8 mouse cellular contexts compared by ENCODE assay signal in the genomic region with DNA sequence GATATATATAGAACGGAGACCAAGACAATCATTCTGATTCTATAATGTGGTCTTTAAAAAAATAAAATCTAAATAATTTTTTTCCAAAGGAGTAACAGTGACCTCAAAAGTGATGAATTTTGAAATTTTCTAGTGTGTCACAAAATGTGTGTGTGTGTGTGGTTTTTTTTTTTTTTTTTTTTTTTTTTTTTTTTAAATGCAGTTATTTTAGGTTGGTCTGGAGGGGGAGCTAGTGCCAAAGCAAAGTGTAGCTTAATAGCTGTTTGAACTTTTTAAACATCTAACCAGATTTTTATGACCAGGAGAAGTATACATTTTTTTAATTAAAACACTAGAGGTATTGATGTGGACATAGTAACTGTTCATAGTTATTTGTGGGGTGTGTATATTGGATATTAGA. TPM values are rescaled to one million over a fixed set of nuclear protein-coding genes. Genes with fewer than 3 reads are reported as not detected.
DNase-seq lines count a peak whose midpoint lies in the region; ATAC-seq and TF ChIP-seq lines count a peak whose summit lies in the region.

No protein-coding gene starts in this region.

- TF ChIP-seq RAD21 in MEL (IDR thresholded peaks at IDR 0.05; ENCODE audit: low read depth, low read length) = peak; percentile 74

- no peaks in the 10 kb centered on the region for H3K27me3 ChIP-seq in kidney, adult 2 months (replicated peaks; ENCODE audit: control insufficient read depth, insufficient read depth, low read length)
- no peaks in the 10 kb centered on the region for H3K27me3 ChIP-seq in MEL (ENCODE audit: control insufficient read depth in 1 of 2, insufficient read depth in 2 of 2, low read length in 2 of 2)
- H3K27me3 ChIP-seq in liver, embryonic 14.5 days (ENCODE audit: control insufficient read depth, insufficient read depth, low read length) = no peaks in the 10 kb centered on the region
- no peaks in the 10 kb centered on the region for H3K27me3 ChIP-seq in forebrain, embryonic 16.5 days (replicated peaks; ENCODE audit: control insufficient read depth, insufficient read depth, low read length)
- no peaks in the 10 kb centered on the region for H3K27me3 ChIP-seq in forebrain, embryonic 13.5 days

- WGBS in kidney, adult 2 months = 60% methylated on average over 1 of the region's 1 CpGs
- WGBS in liver, embryonic 14.5 days (ENCODE audit: insufficient replicate concordance) = 25% methylated on average over 1 of the region's 1 CpGs
- 73% methylated on average over 1 of the region's 1 CpGs for WGBS in forebrain, embryonic 16.5 days
- WGBS in forebrain, embryonic 13.5 days = 78% methylated on average over 1 of the region's 1 CpGs

- peak; percentile 31 to 37; a peak in 2 of 4 replicates for TF ChIP-seq EP300 in MEL (IDR thresholded peaks at IDR 0.05; ENCODE audit: low read depth in 1 of 2, low read length in 2 of 2)
- TF ChIP-seq EP300 in liver, embryonic 14.5 days (IDR thresholded peaks at IDR 0.05; ENCODE audit: low read depth) = no peak

- H3K9me3 ChIP-seq in MEL (replicated peaks; ENCODE audit: insufficient read depth, low read length) = no peaks in the 10 kb centered on the region
- H3K9me3 ChIP-seq in liver, embryonic 14.5 days (ENCODE audit: control insufficient read depth, low read length) = no peaks in the 10 kb centered on the region
- no peaks in the 10 kb centered on the region for H3K9me3 ChIP-seq in forebrain, embryonic 16.5 days (ENCODE audit: control insufficient read depth, low read length)
- no peaks in the 10 kb centered on the region for H3K9me3 ChIP-seq in forebrain, embryonic 13.5 days (replicated peaks)

- no peak for TF ChIP-seq CTCF in kidney, adult 2 months (conservative IDR thresholded peaks at IDR 0.05; ENCODE audit: insufficient read depth, insufficient read length, low read depth, low read length)
- TF ChIP-seq CTCF in MEL (IDR thresholded peaks at IDR 0.05 in 2 of 3, conservative IDR thresholded peaks at IDR 0.05 in 1 of 3; ENCODE audit: control insufficient read depth in 1 of 3, insufficient read depth in 1 of 3, low read depth in 2 of 3, low read length in 3 of 3, poor library complexity in 1 of 3, severe bottlenecking in 1 of 3) = peak in 1 of 3 experiments; percentile 57; a peak in 2 of 6 replicates
- peak; percentile 10; the same call in 1 of the 2 replicates for TF ChIP-seq CTCF in liver, embryonic 14.5 days (IDR thresholded peaks at IDR 0.05; ENCODE audit: low read depth)

- H3K4me1 ChIP-seq in kidney, adult 2 months (ENCODE audit: control insufficient read depth, insufficient read depth, low read length) = peaks cover 3% of the 10 kb centered on the region; the same call in 1 of the 2 replicates
- peaks cover 13 to 29% of the 10 kb centered on the region in 2 experiments for H3K4me1 ChIP-seq in MEL (ENCODE audit: control insufficient read depth in 1 of 2, insufficient read depth in 2 of 2, low read length in 2 of 2)
- peaks cover 0 to 2% of the 10 kb centered on the region in 2 experiments; a peak in 2 of 4 replicates for H3K4me1 ChIP-seq in liver, embryonic 14.5 days (replicated peaks; ENCODE audit: control insufficient read depth in 2 of 2, insufficient read depth in 2 of 2, low read length in 1 of 2)
- peaks cover 7% of the 10 kb centered on the region for H3K4me1 ChIP-seq in forebrain, embryonic 16.5 days (replicated peaks; ENCODE audit: control insufficient read depth, insufficient read depth, low read length)
- H3K4me1 ChIP-seq in forebrain, embryonic 13.5 days = peaks cover 14% of the 10 kb centered on the region; the same call in 1 of the 2 replicates

- H3K4me2 ChIP-seq in liver, embryonic 14.5 days (ENCODE audit: low read depth) = no peak overlapping the region
- H3K4me2 ChIP-seq in forebrain, embryonic 16.5 days (ENCODE audit: low read length) = no peak overlapping the region
- no peak overlapping the region for H3K4me2 ChIP-seq in forebrain, embryonic 13.5 days

- H3K27ac ChIP-seq in kidney, adult 2 months (ENCODE audit: insufficient read depth, low read depth, low read length) = no peak overlapping the region
- H3K27ac ChIP-seq in MEL (ENCODE audit: control insufficient read depth, low read depth, low read length) = no peak overlapping the region
- H3K27ac ChIP-seq in liver, embryonic 14.5 days = no peak overlapping the region
- H3K27ac ChIP-seq in forebrain, embryonic 16.5 days (ENCODE audit: low read length) = no peak overlapping the region
- no peak overlapping the region for H3K27ac ChIP-seq in forebrain, embryonic 13.5 days

- ATAC-seq in liver, embryonic 14.5 days (ENCODE audit: insufficient read depth) = no peak
- ATAC-seq in forebrain, embryonic 16.5 days = no peak
- ATAC-seq in forebrain, embryonic 13.5 days = no peak

- H3K4me3 ChIP-seq in kidney, adult 2 months (ENCODE audit: insufficient read depth, low read depth, low read length) = no peak overlapping the region
- H3K4me3 ChIP-seq in MEL (ENCODE audit: control insufficient read depth in 1 of 2, insufficient read depth in 1 of 2, low read depth in 2 of 2, low read length in 2 of 2) = peak overlapping the region; percentile 45 to 58
- no peak overlapping the region; a peak in 1 of 4 replicates for H3K4me3 ChIP-seq in liver, embryonic 14.5 days (ENCODE audit: insufficient read depth in 1 of 2, low read depth in 2 of 2, low read length in 2 of 2)
- no peak overlapping the region for H3K4me3 ChIP-seq in forebrain, embryonic 16.5 days (replicated peaks; ENCODE audit: low read length)
- H3K4me3 ChIP-seq in forebrain, embryonic 13.5 days = no peak overlapping the region

- TF ChIP-seq POLR2A in kidney, adult 2 months (IDR thresholded peaks at IDR 0.05; ENCODE audit: low read depth, low read length) = no peak
- TF ChIP-seq POLR2A in MEL (IDR thresholded peaks at IDR 0.05; ENCODE audit: control insufficient read depth in 1 of 2, insufficient read depth in 1 of 2, low read depth in 1 of 2, low read length in 2 of 2, poor library complexity in 1 of 2) = no peak

- peak; percentile 44 for DNase-seq in kidney, adult 2 months
- DNase-seq in kidney, adult 9 months = no peak
- peak; percentile 64 for DNase-seq in CD4-positive helper T cell, adult 2 months (ENCODE audit: low read depth, low spot score)
- peak; percentile 77 for DNase-seq in MEL (ENCODE audit: low read depth, low spot score)
- no peak for DNase-seq in liver, embryonic 14.5 days (ENCODE audit: low read depth in 3 of 3, low spot score in 3 of 3)
- no peak for DNase-seq in right cerebral cortex, postnatal 10 days (ENCODE audit: low spot score in 2 of 2)

- H3K79me2 ChIP-seq in MEL (ENCODE audit: control insufficient read depth, insufficient read depth, low read length, poor library complexity) = peaks cover 64% of the 10 kb centered on the region

- peak overlapping the region; percentile 96; the same call in 1 of the 2 replicates for H3K9ac ChIP-seq in MEL (ENCODE audit: control insufficient read depth, low read depth, low read length, poor library complexity, severe bottlenecking)
- no peak overlapping the region for H3K9ac ChIP-seq in liver, embryonic 14.5 days (replicated peaks)
- H3K9ac ChIP-seq in forebrain, embryonic 16.5 days (replicated peaks; ENCODE audit: low read depth, low read length) = no peak overlapping the region
- no peak overlapping the region for H3K9ac ChIP-seq in forebrain, embryonic 13.5 days

- no peaks in the 10 kb centered on the region for H3K36me3 ChIP-seq in kidney, adult 2 months (ENCODE audit: control insufficient read depth, insufficient read depth, low read length)
- peaks cover 0 to 45% of the 10 kb centered on the region in 2 experiments; a peak in 3 of 4 replicates for H3K36me3 ChIP-seq in MEL (ENCODE audit: control insufficient read depth in 1 of 2, insufficient read depth in 2 of 2, low read length in 2 of 2)
- no peaks in the 10 kb centered on the region for H3K36me3 ChIP-seq in liver, embryonic 14.5 days (replicated peaks; ENCODE audit: control insufficient read depth, insufficient read depth, low read depth)
- no peaks in the 10 kb centered on the region for H3K36me3 ChIP-seq in forebrain, embryonic 16.5 days (ENCODE audit: control insufficient read depth, insufficient read depth)
- H3K36me3 ChIP-seq in forebrain, embryonic 13.5 days (ENCODE audit: poor library complexity, severe bottlenecking) = no peaks in the 10 kb centered on the region

TF ChIP-seq in MEL, 35 proteins besides CTCF, POLR2A, EP300 and RAD21:
- no peak for TF ChIP-seq MYB (IDR thresholded peaks at IDR 0.05; ENCODE audit: low read depth, low read length)
- no peak for TF ChIP-seq NELFE (IDR thresholded peaks at IDR 0.05; ENCODE audit: low read depth, low read length)
- peak; percentile 100 for TF ChIP-seq ZNF384 (IDR thresholded peaks at IDR 0.05; ENCODE audit: low read depth, low read length)
- peak; percentile 68 for TF ChIP-seq ZC3H11A (IDR thresholded peaks at IDR 0.05; ENCODE audit: low read depth, low read length)
- 0 out of 2 replicates have a peak, but pooled peaks have one; percentile 42 for TF ChIP-seq HCFC1 (IDR thresholded peaks at IDR 0.05; ENCODE audit: low read depth, low read length)
- peak; percentile 68 for TF ChIP-seq SIN3A (IDR thresholded peaks at IDR 0.05; ENCODE audit: low read length)
- peak; percentile 79; the same call in 1 of the 2 replicates for TF ChIP-seq ZKSCAN1 (IDR thresholded peaks at IDR 0.05; ENCODE audit: low read depth, low read length)
- no peak for TF ChIP-seq MYC (IDR thresholded peaks at IDR 0.05; ENCODE audit: low read depth, low read length)
- peak; percentile 58 for TF ChIP-seq SMC3 (IDR thresholded peaks at IDR 0.05; ENCODE audit: low read depth, low read length)
- 0 out of 2 replicates have a peak, but pooled peaks have one; percentile 22 for TF ChIP-seq MAZ (IDR thresholded peaks at IDR 0.05; ENCODE audit: low read depth, low read length)
- no peak for TF ChIP-seq BHLHE40 (IDR thresholded peaks at IDR 0.05; ENCODE audit: borderline replicate concordance, low read depth, low read length)
- 0 out of 2 replicates have a peak, but pooled peaks have one; percentile 45 for TF ChIP-seq MXI1 (IDR thresholded peaks at IDR 0.05; ENCODE audit: low read depth, low read length)

RNA-seq across cellular contexts. Expression of a gene that starts 2.9 kb away (rescaled TPM):
- 15.9 and 21.3 TPM in 2 replicates for polyA plus RNA-seq in kidney, adult 2 months (2012; rRNA removed)
- total RNA-seq in MEL (2012; rRNA removed) = 61.3 and 82.5 TPM in 2 replicates
- 10 to 100 TPM; 73.7 to 90.0 TPM for polyA plus RNA-seq in MEL (2012; ENCODE audit: insufficient read depth in 1 of 2, insufficient read length in 2 of 2, low read depth in 1 of 2, low replicate concordance in 2 of 2, missing spikeins in 1 of 2)
- 3.0 and 4.4 TPM in 2 replicates for polyA plus RNA-seq in liver, embryonic 14.5 days (2012; rRNA removed)
- 8.7 and 10.2 TPM in 2 replicates for polyA plus RNA-seq in liver, embryonic 14.5 days (2014; fragmentation: Nextera tagmentation; extraction: Ambion mirVana)
- polyA plus RNA-seq in forebrain, embryonic 16.5 days (2015; fragmentation: Nextera tagmentation; extraction: Ambion mirVana) = 36.6 and 37.9 TPM in 2 replicates
- polyA plus RNA-seq in forebrain, embryonic 13.5 days (2015; fragmentation: Nextera tagmentation; extraction: Ambion mirVana) = 27.7 and 30.3 TPM in 2 replicates

Comparison
In these comparisons a context has a peak if more than half of its experiments do, and no peak if none do; other contexts are left out.
1. DNase-seq: peak in kidney, adult 2 months (single experiment), CD4-positive helper T cell, adult 2 months (single experiment) and MEL (single experiment); none in kidney, adult 9 months (single experiment), liver, embryonic 14.5 days (0 of 3) and right cerebral cortex, postnatal 10 days (0 of 2).
2. H3K4me3 ChIP-seq: peak in MEL (2 of 2); none in kidney, adult 2 months (single experiment), liver, embryonic 14.5 days (0 of 2), forebrain, embryonic 16.5 days (single experiment) and forebrain, embryonic 13.5 days (single experiment).